Mouse (Mus musculus) large intestine, adult 2 months (tissue): ENCODE measurements at regions not wholly inside any gene's neighbourhood (a gene's known extent, or its start where the extent isn't known, plus 50 kb on each side); places are given as distances from the start of the nearest gene placed in this dataset.
"Not testable (repeated sequence)": the region's sequence is repeated elsewhere in the genome, so short reads cannot be mapped to it uniquely, and the experiment has no call there.

Experiments used
- DNase-seq: peaks from one replicate; pipeline ENCODE4 v3.0.0-alpha.2; 2012; ENCODE audit warnings: low read depth, low spot score
- WGBS: fragments of 180-500 bp; shearing (Covaris S2); methylation state at CpG from one replicate; pipeline ENCODE4 v1.1.7; 2018; 5-methylcytosine and 5-hydroxymethylcytosine counted together

- DNase-seq: no peak
Measured at GRCm38 (mm10) chr4:23758005-23758404, 738.2 kb upstream of the Mms22l start.

- DNase-seq: no peak
- WGBS: 82% methylated on average over 4 of the region's 4 CpGs
Measured at GRCm38 (mm10) chr4:23787417-23788204, 708.6 kb upstream of the Mms22l start.

- DNase-seq: no peak
- 72% methylated on average over 2 of the region's 2 CpGs for WGBS
Measured at GRCm38 (mm10) chr4:23823516-23823915, 672.7 kb upstream of the Mms22l start.

GRCm38 (mm10) chr4:23826885-23827284 is 669.4 kb upstream of the Mms22l start:
- DNase-seq: no peak
- 8% methylated on average over 2 of the region's 2 CpGs for WGBS

GRCm38 (mm10) chr4:23832385-23833164 is 663.7 kb upstream of the Mms22l start:
- WGBS: 50% methylated on average over 7 of the region's 7 CpGs

GRCm38 (mm10) chr4:23843609-23844287 is 652.5 kb upstream of the Mms22l start:
- 83% methylated on average over 4 of the region's 4 CpGs for WGBS
- DNase-seq: no peak

More at GRCm38 (mm10) chr4:23832385-23833164, 663.7 kb upstream of the Mms22l start:
- DNase-seq: no peak

- 67% methylated on average over 2 of the region's 2 CpGs for WGBS
Measured at GRCm38 (mm10) chr4:23844288-23844971, 651.8 kb upstream of the Mms22l start.

GRCm38 (mm10) chr4:23845263-23845662 is 651.0 kb upstream of the Mms22l start:
- no peak for DNase-seq
- 60% methylated on average over 5 of the region's 5 CpGs for WGBS

More at GRCm38 (mm10) chr4:23844288-23844971, 651.8 kb upstream of the Mms22l start:
- DNase-seq: no peak

GRCm38 (mm10) chr4:23850640-23851039 is 645.6 kb upstream of the Mms22l start:
- 71% methylated on average over 2 of the region's 2 CpGs for WGBS
- no peak for DNase-seq

GRCm38 (mm10) chr4:23862437-23862836 is 633.8 kb upstream of the Mms22l start:
- 74% methylated on average over 3 of the region's 3 CpGs for WGBS
- DNase-seq: no peak

- WGBS: 69% methylated on average over 7 of the region's 7 CpGs
- no peak for DNase-seq
Measured at GRCm38 (mm10) chr4:23880007-23880406, 616.2 kb upstream of the Mms22l start.

GRCm38 (mm10) chr4:23913396-23913795 is 582.9 kb upstream of the Mms22l start:
- WGBS: 35% methylated on average over 4 of the region's 4 CpGs
- no peak for DNase-seq

GRCm38 (mm10) chr4:23913822-23914221 is 582.4 kb upstream of the Mms22l start:
- DNase-seq: no peak
- WGBS: 67% methylated on average over 4 of the region's 4 CpGs

GRCm38 (mm10) chr4:23914423-23914822 is 581.8 kb upstream of the Mms22l start:
- 71% methylated on average over 7 of the region's 7 CpGs for WGBS
- DNase-seq: no peak

- no peak for DNase-seq
- 80% methylated on average over 3 of the region's 3 CpGs for WGBS
Measured at GRCm38 (mm10) chr4:23921520-23921919, 574.7 kb upstream of the Mms22l start.

- no peak for DNase-seq
- 83% methylated on average over 2 of the region's 2 CpGs for WGBS
Measured at GRCm38 (mm10) chr4:23954140-23954539, 542.1 kb upstream of the Mms22l start.

GRCm38 (mm10) chr4:23982193-23982592 is 514.1 kb upstream of the Mms22l start:
- 67% methylated on average over 2 of the region's 2 CpGs for WGBS
- DNase-seq: not testable (repeated sequence)

GRCm38 (mm10) chr4:23982790-23983451 is 513.3 kb upstream of the Mms22l start:
- DNase-seq: no peak
- WGBS: 35% methylated on average over 13 of the region's 13 CpGs

- no peak for DNase-seq
- 29% methylated on average over 8 of the region's 8 CpGs for WGBS
Measured at GRCm38 (mm10) chr4:23983452-23983805, 512.8 kb upstream of the Mms22l start.
